Mouse (Mus musculus): ENCODE data around the gene Stmn1.

- TF ChIP-seq CTCF (IDR thresholded peaks at IDR 0.05; ENCODE audit: low read depth, low read length), result no peak
- TF ChIP-seq POLR2AphosphoS5 (IDR thresholded peaks at IDR 0.05; ENCODE audit: insufficient replicate concordance, low read depth, low read length), result no peak
- no peak for TF ChIP-seq GATA2 (IDR thresholded peaks at IDR 0.05; ENCODE audit: borderline replicate concordance, low read depth, low read length)
- TF ChIP-seq GATA1 (IDR thresholded peaks at IDR 0.05; ENCODE audit: borderline replicate concordance, low read length), result no peak
- no peak for TF ChIP-seq TAL1 (conservative IDR thresholded peaks at IDR 0.05; ENCODE audit: low read depth, low read length)
Measured at GRCm38 (mm10) chr4:134497223-134497622, 29.1 kb downstream of the Stmn1 start.
